Mouse (Mus musculus) T-helper 1 cell (primary cell): ENCODE data around the gene Crip1.

Experiments
- in situ Hi-C: fragments of 300-600 bp; cut with MboI, MseI; formaldehyde crosslinking; loops from one replicate; pipeline ENCODE4 v1.15.1; 2025; ENCODE audit warnings: high pct_unique_total_duplicates

The Crip1 gene

DNA sequence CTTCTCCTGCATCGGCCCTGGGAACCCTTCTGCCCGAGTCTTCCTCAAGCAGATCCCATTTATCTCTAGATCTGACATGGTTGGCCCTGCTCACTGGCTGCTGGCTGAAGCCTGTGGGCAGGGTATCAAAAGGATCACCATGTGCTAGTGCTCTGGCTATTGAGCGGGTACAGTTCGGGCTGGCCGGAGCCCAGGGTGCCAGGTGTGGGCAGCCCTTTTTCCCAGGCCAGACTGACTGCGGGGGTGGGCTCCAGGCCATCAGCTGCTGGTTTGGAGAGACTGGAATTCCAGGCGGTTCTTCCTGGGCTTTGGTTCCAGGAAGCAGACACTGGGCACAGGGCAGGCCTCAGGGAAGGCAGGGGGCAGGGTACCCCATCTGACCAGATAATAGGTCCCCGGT is 1.4 kb downstream of the Crip1 start:
- in situ Hi-C loops, result no loop called here

DNA sequence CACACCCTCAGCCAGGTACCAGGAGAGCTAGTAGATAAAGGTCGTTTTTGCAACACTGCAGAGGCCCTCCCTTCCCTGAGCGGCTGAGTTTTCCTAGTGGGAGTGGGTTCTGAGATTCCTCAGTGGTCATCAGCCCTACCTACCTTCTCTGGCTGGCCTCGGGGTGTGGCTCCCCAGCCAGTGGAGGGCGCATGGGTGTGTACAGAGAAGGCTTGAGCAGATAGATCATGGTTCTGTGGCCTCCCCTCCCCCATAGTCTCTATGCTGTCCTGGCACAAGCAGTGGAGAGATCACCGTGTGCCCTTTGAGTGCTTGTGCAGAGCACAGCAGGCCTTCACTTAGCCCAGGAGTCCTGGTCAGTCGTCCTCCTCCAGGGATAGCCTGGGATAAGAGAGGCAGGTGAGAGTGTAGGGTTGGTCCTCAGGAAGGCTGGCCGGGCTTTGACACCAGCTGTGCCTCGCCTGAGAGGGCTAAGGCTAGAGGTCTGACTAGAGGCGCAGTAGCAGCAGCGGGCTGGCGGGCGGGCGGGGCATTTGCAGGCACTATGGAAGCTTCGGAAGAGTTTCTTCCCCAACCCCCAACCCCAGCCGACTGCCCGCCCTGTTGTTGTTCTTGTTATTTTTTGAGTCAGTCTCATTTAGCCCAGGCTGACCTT is 2.4 kb downstream of the Crip1 start:
- in situ Hi-C loops, result no loop called here

DNA sequence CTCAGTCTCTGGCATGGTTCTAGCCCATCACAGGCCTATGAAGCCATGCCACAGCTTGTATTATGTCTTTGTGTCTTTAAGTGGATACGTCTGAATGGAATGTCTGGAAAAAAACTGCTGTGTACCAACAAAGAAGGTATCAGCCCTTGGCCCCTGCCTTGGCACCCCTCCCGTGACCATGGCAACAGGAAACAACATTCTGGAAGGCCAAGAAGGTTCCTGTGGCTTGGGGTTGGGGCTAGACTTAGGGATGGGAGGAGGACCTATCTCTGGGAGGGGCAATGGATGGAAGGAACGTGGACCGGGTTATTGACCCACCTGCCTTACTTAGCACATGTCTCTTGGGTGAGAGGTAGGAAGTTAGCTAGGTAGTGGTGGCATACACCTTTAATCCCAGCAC is 3.2 kb downstream of the Crip1 start:
- in situ Hi-C loops, result no loop called here

DNA sequence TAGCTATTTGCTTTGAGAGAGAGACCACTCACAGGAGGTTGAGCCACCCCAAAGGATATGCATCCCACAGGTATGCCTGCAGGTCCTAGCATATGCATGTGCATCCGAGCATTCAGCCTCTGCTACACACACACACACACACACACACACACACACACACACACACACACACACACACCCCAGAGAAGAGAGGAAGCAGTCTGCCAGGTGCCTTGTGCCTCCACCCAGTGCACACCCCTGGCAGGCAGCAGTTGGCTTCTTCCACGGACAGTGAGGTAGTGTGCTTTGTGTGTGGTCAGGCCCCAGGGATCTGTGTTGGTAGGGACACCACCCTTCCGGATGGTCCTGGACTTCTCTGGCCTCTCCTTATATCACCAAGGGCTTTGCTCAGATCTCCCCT is 3.8 kb downstream of the Crip1 start:
- in situ Hi-C loops, result no loop called here

DNA sequence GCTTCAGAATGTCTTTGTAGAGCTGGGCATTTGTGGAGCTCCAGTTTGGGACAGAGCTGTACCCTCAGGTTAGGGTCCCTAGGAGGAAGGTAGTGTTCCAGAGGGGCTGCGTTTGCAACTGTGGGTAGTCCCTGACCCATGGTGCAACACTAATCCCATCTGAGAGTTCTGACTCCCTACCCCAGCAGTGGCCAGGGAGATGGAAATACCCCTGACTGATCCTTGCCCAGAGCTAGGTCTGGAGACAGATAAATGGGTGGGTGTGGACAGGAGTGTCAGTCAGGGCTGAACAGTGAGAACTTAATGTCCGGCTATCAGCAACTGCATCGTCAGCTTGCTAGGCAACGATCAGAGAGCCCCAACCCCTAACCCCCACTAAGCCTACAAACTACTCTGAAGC is 4.5 kb downstream of the Crip1 start:
- in situ Hi-C loops, result no loop called here

DNA sequence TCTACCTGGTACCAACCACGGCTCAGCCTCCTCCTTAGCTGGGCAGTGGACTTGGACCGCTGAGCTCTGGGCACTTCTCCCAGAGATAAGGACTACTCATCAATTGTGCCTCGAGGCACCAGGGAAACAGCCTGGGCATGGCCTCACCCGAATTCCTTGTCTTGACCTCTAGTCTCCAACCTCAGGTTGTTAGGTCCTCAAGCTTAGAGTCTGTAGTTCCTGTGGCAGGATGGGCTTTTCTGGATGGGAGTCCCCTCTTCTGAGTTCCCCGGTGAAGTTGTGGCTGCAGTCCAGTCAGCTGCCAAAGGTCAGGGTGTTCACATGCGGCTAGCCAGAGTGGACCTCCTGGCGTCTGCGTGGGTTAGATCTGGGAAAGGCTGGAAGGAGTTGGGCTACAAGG is 4.9 kb downstream of the Crip1 start:
- in situ Hi-C loops, result no loop called here

DNA sequence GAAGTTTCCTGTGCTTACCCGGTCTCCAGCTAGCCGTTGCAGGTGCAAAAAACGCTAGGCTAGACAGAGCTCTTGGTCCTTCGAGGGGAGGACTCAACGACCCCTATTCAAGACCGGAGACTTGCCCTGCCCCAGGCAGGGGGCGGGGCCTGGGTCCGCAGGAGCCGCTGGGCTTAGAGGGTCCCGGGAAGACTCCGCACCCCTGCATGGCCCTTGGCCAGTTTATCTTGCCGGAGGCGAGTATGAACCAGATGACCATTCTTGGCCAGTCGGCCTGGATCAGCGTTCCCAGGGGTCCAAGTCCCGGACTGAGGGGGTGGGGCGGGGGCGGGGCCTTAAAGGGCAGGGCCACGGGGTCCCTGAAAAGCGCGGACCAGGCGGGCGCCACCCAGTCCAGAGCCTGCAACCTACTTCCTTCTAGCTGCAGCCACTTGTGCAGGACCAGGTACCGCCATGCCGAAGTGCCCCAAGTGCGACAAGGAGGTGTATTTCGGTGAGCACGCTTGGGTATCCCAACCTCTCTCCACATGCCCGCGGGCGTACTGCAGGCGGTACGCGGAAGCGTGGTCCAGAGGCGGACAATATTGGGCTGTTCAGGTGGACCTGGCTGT is 5.7 kb downstream of the Crip1 start:
- in situ Hi-C loops, result no loop called here

DNA sequence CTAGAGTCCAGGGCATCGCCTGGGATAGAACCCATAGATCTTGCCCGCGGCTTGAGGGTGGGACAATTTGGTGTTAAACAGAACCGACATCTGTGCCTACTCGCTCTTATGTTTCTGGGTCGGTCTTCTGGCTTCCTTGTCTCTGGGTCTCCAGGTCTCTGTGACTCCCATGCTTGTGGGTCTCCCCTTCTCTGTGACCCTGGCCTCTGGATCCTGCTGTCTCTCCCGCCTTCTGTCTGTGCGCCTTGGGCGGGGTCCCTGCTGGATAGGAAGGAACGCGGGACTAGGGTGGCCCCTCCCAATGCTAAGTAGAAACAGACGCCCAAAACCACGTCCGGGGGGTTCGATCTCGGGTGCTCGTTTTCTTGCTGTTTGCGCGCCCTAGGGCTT is 6.2 kb downstream of the Crip1 start:
- in situ Hi-C loops, result no loop called here

DNA sequence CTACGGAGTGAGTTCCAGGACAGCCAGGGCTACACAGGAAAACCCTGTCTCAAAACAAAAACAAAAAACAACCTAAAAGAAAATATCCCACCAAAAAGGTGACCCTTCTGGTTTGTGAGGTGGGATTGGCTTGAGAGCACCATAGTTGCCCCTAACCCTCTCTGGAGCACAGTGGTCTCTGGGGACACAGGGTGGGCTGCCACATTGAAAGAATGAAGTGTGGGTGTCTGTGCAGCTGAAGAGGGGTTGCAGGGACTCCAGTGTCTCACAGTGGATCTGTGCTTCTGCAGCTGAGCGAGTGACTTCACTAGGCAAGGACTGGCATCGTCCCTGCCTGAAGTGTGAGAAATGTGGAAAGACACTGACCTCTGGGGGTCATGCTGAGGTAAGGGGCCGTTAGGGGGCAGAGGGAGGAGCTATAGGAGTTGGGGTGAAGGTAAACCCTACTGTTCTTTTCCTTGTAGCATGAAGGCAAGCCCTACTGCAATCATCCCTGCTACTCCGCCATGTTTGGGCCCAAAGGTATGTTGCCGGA is 6.9 kb downstream of the Crip1 start:
- in situ Hi-C loops, result no loop called here

DNA sequence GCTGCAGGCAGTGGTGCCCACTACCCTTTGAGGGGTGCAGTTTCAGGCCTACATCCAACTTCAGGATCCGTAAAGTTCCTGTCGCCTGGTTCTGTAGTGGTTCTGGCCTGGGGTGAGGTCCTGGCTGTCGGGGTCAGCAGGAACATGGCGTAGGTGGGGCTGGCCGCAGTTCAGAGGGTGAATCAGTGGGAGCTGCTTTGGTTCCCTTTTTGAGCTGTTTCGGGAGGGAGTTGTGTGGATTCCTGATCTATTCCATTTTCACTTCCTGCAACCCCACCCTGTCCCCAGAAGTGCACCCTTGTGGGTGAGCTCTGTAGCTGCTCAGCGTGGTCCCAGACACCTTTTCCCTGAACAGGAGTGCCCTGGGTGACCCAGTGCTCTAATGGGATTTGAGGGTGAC is 7.9 kb downstream of the Crip1 start:
- in situ Hi-C loops, result no loop called here

DNA sequence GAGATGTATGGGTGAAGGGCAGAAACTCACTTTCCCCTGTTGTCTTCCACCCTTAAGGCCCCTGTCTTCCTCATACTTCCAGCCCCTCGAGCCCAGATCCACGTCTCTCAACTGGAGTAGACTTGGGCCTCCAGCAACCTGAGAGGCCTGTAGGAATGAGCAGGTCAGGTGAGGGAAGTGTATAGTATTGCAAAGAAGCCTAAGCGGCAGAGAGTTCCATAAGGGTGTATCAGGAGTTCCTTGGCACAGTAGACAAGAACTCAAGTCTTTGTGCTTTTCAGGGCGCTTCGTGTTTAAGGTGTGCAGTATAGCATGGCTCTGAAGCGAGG is 8.6 kb downstream of the Crip1 start:
- in situ Hi-C loops, result no loop called here

DNA sequence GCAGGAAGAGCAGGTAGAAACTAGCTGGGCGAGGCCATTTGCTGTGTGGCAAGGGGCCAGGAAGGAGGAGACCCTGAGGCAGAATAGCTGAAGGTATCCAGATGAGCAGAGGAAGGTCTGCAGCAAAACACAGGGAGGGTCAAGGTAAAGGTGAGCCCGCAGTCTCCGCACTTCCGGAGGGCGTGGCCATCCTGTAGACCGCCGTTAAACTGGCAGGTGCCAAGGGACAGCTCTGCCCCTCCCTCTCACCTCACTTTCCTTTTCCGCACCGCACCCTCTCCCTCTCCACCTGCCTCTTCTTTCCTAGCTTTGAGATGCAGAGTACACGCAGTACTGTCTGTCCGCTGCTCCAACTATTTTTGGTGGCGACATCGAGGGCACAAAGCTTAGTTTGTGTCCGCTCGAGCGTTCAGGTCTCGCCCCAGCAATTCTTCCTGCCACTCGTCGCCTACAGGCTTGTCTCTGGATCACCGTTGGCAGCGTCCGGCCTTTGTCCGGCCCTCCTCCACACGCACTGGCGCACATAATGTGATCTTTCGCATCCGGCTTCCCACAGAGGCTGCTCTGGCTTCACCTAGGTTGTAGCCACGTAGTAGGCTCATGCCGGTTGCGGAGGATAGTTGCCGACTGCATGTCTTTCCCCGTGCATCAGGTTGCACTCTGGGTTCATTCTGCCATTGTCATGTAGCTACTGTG is 9.1 kb downstream of the Crip1 start:
- in situ Hi-C loops, result no loop called here

DNA sequence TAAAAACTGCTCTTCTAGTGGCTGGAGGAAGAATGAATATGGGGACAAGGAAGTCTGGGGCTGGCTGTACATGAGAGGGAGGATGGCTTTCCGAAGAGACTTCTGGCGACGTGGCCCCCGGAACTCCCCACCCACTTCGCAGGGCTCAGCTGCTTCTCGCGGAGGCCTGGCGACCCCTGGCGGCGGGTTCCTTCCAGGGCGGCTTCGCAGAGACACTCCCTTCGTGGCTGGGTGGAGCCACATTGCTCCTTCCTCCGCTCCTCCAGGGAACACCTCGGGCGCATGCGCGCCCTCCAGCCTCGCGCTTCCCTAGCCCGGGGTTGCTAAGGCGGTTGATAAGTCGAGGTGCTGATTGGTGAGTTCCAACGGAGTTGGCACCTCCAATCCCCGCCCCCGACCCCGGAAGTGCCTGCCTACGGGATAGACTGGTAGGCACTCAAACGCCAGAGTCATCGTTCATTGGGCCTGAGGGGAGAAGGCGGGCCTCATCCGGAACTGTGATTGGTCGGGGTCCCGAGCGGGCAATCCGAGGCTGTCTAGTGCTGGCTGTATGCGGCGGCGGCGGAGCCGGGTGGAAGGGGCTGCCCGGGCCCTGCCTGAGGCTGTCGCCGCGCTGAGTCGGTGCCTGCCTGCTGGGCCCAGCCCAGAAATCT is 9.9 kb downstream of the Crip1 start, which contains the start of gene Tedc1:
TSS of gene Tedc1 (plus strand) at position 535 of the 653 bp plus-strand sequence.
- in situ Hi-C loops, result no loop called here

DNA sequence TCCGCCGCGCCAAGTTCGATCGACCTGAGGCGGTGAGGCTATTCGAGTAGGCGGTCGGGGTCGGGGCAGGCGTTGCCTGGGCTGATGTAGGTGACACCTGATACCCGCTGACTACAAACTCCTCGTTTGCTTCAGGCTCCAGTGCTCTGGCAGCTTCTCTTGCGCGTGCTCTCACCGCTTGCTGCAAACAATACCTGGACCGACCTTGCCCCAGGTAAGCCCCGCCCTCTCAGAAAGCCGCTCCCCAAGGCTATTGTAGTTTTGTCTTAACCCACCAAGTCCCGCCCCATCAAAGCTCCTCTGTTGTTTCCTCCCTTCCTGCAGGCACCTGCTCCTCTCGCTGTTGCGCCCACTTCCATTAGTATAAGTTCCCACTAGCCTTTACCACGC is 10.4 kb downstream of the Crip1 start:
- in situ Hi-C loops, result no loop called here

DNA sequence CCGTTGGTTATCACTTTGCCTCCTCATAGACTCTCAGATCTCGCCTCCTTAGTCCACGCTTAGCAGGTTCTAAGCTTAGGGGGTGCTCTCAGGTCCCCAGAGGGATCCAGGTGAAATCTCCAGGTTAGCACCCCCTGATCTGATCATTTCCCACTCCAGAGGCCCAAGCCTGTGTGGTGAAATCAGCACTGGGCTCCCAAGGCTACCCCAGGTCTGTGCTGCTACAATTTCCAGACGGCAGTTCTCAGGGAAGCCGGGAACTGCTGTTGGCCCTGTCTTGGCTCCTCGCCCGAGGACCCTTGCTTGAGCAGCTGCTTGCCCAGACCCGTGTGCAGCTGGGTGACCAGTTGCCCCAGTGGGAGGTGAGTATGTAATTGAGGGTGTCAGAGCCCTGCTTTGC is 10.9 kb downstream of the Crip1 start:
- in situ Hi-C loops, result no loop called here

DNA sequence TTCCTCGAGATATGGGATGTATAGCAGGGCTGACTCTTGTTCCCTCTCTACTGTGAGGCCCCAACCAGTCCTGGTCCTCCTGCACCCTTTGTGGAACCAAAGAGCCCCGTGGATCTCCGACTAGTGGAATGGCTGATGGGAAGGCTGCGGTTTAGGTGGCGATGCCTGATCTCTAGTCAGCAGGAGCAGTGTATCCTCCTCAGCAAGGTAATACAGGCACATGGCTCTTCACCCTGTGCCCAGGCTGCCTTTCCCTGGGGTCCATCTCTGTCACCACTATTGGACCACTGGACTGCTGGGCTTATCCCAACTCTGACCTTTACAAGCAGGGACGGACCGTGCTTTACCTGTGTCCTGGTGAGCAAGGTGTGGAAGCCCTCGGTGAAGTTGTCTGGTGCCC is 11.4 kb downstream of the Crip1 start:
- in situ Hi-C loops, result no loop called here

DNA sequence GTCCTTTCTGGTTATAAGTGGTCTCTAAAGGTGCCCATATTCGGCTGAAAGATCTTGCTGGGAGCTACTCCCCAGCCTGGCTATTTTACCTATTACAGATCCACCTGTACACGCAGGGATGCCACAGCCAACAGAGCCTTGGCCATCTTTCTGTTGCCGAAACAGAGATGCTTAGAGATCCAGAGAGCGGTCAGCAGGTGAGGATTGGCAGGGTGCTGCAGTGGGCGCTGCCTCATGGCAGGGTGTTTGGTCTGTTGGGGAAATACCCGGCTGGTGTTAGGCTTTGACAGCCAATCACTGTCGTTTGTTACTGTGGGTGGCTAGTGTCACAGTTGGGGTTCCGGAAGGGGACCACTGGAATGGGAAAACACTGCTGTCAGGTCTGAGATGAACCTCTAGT is 11.9 kb downstream of the Crip1 start:
- in situ Hi-C loops, result no loop called here

DNA sequence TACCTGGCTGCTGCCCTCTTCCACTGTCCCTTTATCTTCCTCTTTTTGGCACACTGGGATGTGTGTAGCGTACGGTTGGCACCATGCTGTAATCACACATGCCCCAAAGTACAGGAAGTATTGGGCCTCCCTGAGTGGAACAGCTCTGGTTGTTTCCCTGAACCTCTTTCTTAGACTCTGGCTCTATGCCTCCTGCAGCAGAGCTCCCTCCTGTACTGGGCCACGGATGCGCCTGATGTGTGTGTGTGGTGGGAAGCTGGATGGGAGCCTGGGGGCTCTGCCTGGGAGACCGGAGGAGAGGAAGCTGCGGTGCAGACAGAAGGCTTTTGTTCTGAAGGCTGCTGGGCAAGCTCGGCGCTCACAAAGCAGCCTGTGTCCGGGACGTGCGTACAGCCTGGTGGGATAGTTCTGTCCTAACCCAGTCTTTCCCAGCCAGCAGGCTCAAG is 17.5 kb downstream of the Crip1 start:
- in situ Hi-C loops, result no loop called here

DNA sequence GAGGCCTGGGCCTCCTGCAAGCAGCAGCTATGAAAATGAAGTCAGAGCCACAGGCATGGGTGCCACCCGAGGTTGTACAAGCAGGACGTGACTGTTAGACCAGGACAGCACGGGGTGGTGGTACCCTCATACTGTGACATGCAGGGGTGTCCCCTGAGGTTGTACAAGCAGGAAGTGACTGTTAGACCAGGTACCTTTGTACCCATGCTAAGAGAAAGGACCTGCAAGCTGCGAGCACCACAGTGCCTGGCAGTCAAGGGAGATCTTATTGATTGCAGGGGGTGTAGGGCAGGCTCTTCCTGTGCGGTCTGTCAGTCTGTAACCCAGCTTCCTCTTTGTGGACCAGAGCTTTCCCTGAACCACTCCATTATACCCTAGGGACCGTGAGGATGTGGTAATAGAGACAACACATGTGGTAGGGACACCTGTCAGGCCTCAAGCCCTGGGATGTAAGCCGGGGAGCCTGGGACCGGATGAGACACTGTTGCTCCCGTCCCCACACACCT is 22.0 kb downstream of the Crip1 start:
- in situ Hi-C loops, result no loop called here

DNA sequence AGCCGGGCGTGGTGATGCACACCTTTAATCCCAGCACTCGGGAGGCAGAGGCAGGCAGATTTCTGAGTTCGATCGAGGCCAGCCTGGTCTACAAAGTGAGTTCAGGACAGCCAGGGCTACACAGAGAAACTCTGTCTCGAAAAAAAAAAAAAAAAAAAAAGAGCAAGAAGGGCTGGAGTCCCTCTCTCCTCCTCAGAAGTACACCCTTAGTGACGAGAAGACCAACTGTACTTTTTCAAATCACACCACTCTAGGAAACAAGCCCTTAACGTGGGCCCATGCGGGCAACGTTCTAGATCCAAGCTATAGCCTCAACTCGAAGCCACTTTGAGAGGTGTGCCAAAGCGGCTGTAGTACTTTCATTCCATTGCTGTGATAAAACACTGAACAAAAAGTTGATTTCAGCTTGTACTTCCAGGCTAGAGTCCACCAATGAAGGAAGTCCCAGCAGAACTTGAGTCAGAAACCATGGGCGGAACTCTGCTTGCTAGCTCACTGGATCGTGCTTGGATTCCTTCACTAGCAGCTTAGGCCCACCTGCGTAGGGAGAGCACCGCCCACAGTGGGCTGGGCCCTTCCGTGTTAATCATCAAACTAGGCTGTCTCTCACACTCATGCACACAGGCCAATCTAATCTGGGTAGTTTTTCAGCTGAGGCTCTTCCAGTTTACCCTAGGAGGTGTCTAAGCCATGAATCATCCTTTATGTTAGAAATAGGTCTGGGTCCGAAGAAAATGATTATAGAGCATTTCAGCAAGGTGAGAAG is 31.0 kb downstream of the Crip1 start:
- in situ Hi-C loops, result no loop called here

DNA sequence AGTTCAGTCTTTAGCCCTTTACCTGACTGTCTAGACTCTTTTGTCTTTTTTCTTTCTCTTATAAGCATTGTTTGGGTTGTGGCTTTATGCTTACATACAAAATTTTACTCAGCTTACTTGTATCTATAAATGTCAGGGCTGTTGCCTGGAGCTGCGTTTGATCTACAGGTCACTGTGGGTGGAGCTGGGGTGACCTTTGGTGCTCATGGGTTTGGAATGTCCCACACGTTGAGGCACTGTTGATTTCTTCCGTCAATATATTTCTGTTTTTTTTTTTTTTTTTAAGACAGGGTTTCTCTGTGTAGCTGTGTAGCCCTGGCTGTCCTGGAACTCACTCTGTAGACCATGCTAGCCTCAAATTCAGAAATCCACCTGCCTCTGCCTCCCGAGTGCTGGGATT is 34.9 kb downstream of the Crip1 start:
- in situ Hi-C loops, result no loop called here

DNA sequence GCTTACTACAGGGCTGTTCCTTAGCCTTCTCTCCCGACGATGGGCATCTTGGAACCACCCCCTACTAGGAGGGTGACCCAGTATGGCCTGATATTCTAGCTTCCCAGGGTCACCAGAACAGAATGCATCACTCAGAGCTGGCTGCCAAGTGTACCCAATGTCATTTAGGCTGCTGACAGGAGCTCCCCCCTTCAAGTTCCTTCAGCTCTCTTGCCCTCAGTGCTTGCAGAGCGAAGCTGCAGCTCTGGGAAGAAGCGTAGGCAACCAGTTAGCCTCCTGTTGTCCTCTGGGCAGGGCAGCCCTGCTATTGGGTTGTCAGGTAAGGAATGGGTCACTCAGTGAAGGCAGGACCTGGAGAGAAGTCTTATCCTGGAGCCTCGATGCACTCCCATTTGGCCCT is 38.8 kb downstream of the Crip1 start:
- in situ Hi-C loops, result no loop called here
